Mouse (Mus musculus) thymus, adult 2 months (tissue): Measurements from ENCODE around the gene Gm45785.

Source experiments
- CTCF ChIP-seq: fragments of 200-500 bp; IDR thresholded peaks from 2 replicates; pipeline ENCODE4 v1.5.1; 2012; ENCODE audit warnings: mild to moderate bottlenecking, control low read depth, low read length, moderate library complexity, borderline replicate concordance; ENCODE audit not compliant: control insufficient read depth, poor library complexity, insufficient read depth; ENCODE audit errors: extremely low read depth
- POLR2A ChIP-seq: fragments of 200-500 bp; IDR thresholded peaks from 2 replicates; pipeline ENCODE4 v1.6.1; 2012; ENCODE audit warnings: mild to moderate bottlenecking, low read length, control low read depth, moderate library complexity; ENCODE audit not compliant: control insufficient read depth, poor library complexity, insufficient read depth; ENCODE audit errors: extremely low read depth

GRCm38 (mm10) chr7:140833341-140833740, 22.8 kb downstream of the Gm45785 start:
- TF ChIP-seq CTCF (no peak), POLR2A (no peak)
